Mouse (Mus musculus): ENCODE data around the gene Lpar1.
"Not testable (repeated sequence)": the region's sequence is repeated elsewhere in the genome, so short reads cannot be mapped to it uniquely, and the experiment has no call there.

Gene Lpar1

GRCm38 (mm10) chr4:58546441-58547272 lies 7.0 kb downstream of the Lpar1 start:
- peak; percentile 79 for DNase-seq (ENCODE audit: extremely low spot score, low spot score)

- DNase-seq (ENCODE audit: extremely low spot score, low spot score): no peak
Observed at GRCm38 (mm10) chr4:58545888-58546432, 7.7 kb downstream of the Lpar1 start.

- no peak for DNase-seq (ENCODE audit: extremely low spot score, low spot score)
Observed at GRCm38 (mm10) chr4:58543171-58543570, 10.5 kb downstream of the Lpar1 start.

GRCm38 (mm10) chr4:58542656-58543055 lies 11.0 kb downstream of the Lpar1 start:
- not testable (repeated sequence) for DNase-seq (ENCODE audit: extremely low spot score, low spot score)

GRCm38 (mm10) chr4:58540841-58541240 lies 12.9 kb downstream of the Lpar1 start:
- DNase-seq (ENCODE audit: extremely low spot score, low spot score): no peak

- DNase-seq (ENCODE audit: extremely low spot score, low spot score): peak; percentile 12
Observed at GRCm38 (mm10) chr4:58540385-58540784, 13.3 kb downstream of the Lpar1 start.

- no peak for DNase-seq (ENCODE audit: extremely low spot score, low spot score)
Observed at GRCm38 (mm10) chr4:58538696-58539095, 15.0 kb downstream of the Lpar1 start.

- no peak for DNase-seq (ENCODE audit: extremely low spot score, low spot score)
Observed at GRCm38 (mm10) chr4:58535754-58536153, 17.9 kb downstream of the Lpar1 start.

GRCm38 (mm10) chr4:58534726-58535350 lies 18.9 kb downstream of the Lpar1 start:
- peak; percentile 16 for DNase-seq (ENCODE audit: extremely low spot score, low spot score)

- peak; percentile 26 for DNase-seq (ENCODE audit: extremely low spot score, low spot score)
Observed at GRCm38 (mm10) chr4:58534141-58534571, 19.5 kb downstream of the Lpar1 start.

GRCm38 (mm10) chr4:58533519-58533918 lies 20.2 kb downstream of the Lpar1 start:
- DNase-seq (ENCODE audit: extremely low spot score, low spot score): peak; percentile 12

- peak; percentile 8 for DNase-seq (ENCODE audit: extremely low spot score, low spot score)
Observed at GRCm38 (mm10) chr4:58532326-58532725, 21.4 kb downstream of the Lpar1 start.

GRCm38 (mm10) chr4:58530706-58531105 lies 23.0 kb downstream of the Lpar1 start:
- DNase-seq (ENCODE audit: extremely low spot score, low spot score): peak; percentile 11

- DNase-seq (ENCODE audit: extremely low spot score, low spot score): peak; percentile 23
Observed at GRCm38 (mm10) chr4:58530279-58530678, 23.4 kb downstream of the Lpar1 start.

- no peak for DNase-seq (ENCODE audit: extremely low spot score, low spot score)
Observed at GRCm38 (mm10) chr4:58527852-58528251, 25.8 kb downstream of the Lpar1 start.

- DNase-seq (ENCODE audit: extremely low spot score, low spot score): no peak
Observed at GRCm38 (mm10) chr4:58521137-58521536, 32.6 kb downstream of the Lpar1 start.

- no peak for DNase-seq (ENCODE audit: extremely low spot score, low spot score)
Observed at GRCm38 (mm10) chr4:58520531-58520930, 33.2 kb downstream of the Lpar1 start.

- DNase-seq (ENCODE audit: extremely low spot score, low spot score): no peak
Observed at GRCm38 (mm10) chr4:58519891-58520290, 33.8 kb downstream of the Lpar1 start.

- no peak for DNase-seq (ENCODE audit: extremely low spot score, low spot score)
Observed at GRCm38 (mm10) chr4:58518215-58518988, 35.3 kb downstream of the Lpar1 start.

- DNase-seq (ENCODE audit: extremely low spot score, low spot score): no peak
Observed at GRCm38 (mm10) chr4:58516810-58517209, 36.9 kb downstream of the Lpar1 start.

GRCm38 (mm10) chr4:58516221-58516620 lies 37.5 kb downstream of the Lpar1 start:
- no peak for DNase-seq (ENCODE audit: extremely low spot score, low spot score)

- no peak for DNase-seq (ENCODE audit: extremely low spot score, low spot score)
Observed at GRCm38 (mm10) chr4:58511554-58511953, 42.1 kb downstream of the Lpar1 start.
